ENCODE assay signal across 9 mouse cellular contexts in genomic region chr11:115920110-115920818, GRCm38 (mm10). TPM values are rescaled to one million over a fixed set of nuclear protein-coding genes. Genes with fewer than 3 reads are reported as not detected.
DNase-seq lines count a peak whose midpoint lies in the region; ATAC-seq and TF ChIP-seq lines count a peak whose summit lies in the region.
"Had no signal": no experiment of that assay in that cellular context is flagged by ENCODE, and none has a peak within 500 bp of the region (broad histone marks: within the 10 kb centered on the region; RNA-seq: fewer than 3 reads in every experiment).

No protein-coding gene starts in this region.

- H3K4me1 ChIP-seq in kidney, embryonic 15.5 days, result no peaks in the 10 kb centered on the region
- H3K4me1 ChIP-seq in G1E (ENCODE audit: insufficient read depth, low read depth, low read length), result peaks cover 12% of the 10 kb centered on the region
- no peaks in the 10 kb centered on the region for H3K4me1 ChIP-seq in bone marrow macrophage, adult 2 months (ENCODE audit: control insufficient read depth, insufficient read depth, low read length)
- H3K4me1 ChIP-seq in kidney, adult 2 months (ENCODE audit: control insufficient read depth, insufficient read depth, low read length), result no peaks in the 10 kb centered on the region
- no peaks in the 10 kb centered on the region for H3K4me1 ChIP-seq in lung, postnatal 0 days (ENCODE audit: insufficient read depth, low read depth, low read length)
- H3K4me1 ChIP-seq: heart, embryonic 15.5 days; neural tube, embryonic 12.5 days had no signal

- ATAC-seq in kidney, embryonic 15.5 days (replicated peaks; ENCODE audit: low FRiP score), result no peak
- no peak for ATAC-seq in G1E (ENCODE audit: extremely low read depth, insufficient number of reproducible peaks, low FRiP score, poor library complexity, severe bottlenecking)
- ATAC-seq in lung, postnatal 0 days, result no peak

- peak; percentile 78 for TF ChIP-seq CTCF in G1E (IDR thresholded peaks at IDR 0.05; ENCODE audit: low read depth, low read length)
- 0 out of 2 replicates have a peak, but pooled peaks have one; percentile 18 for TF ChIP-seq CTCF in bone marrow macrophage, adult 2 months (IDR thresholded peaks at IDR 0.05; ENCODE audit: low read depth, low read length)
- peak; percentile 70 for TF ChIP-seq CTCF in kidney, adult 2 months (conservative IDR thresholded peaks at IDR 0.05; ENCODE audit: insufficient read depth, insufficient read length, low read depth, low read length)
- peak; percentile 81 for TF ChIP-seq CTCF in lung, postnatal 0 days (IDR thresholded peaks at IDR 0.05)

- H3K9ac ChIP-seq in kidney, embryonic 15.5 days, result no peak overlapping the region
- H3K9ac ChIP-seq in lung, postnatal 0 days (replicated peaks; ENCODE audit: low read depth), result no peak overlapping the region
- H3K9ac ChIP-seq: heart, embryonic 15.5 days; neural tube, embryonic 12.5 days had no signal

- WGBS in kidney, embryonic 15.5 days, result 47% methylated on average over 6 of the region's 6 CpGs
- 33% methylated on average over 6 of the region's 6 CpGs for WGBS in kidney, adult 2 months
- 40% methylated on average over 6 of the region's 6 CpGs for WGBS in lung, postnatal 0 days

- H3K27me3 ChIP-seq in kidney, embryonic 15.5 days, result no peaks in the 10 kb centered on the region
- no peaks in the 10 kb centered on the region for H3K27me3 ChIP-seq in G1E (ENCODE audit: insufficient read depth, low read length)
- H3K27me3 ChIP-seq in kidney, adult 2 months (replicated peaks; ENCODE audit: control insufficient read depth, insufficient read depth, low read length), result no peaks in the 10 kb centered on the region
- no peaks in the 10 kb centered on the region for H3K27me3 ChIP-seq in lung, postnatal 0 days (replicated peaks; ENCODE audit: insufficient read depth, low read length)
- H3K27me3 ChIP-seq: heart, embryonic 15.5 days; neural tube, embryonic 12.5 days had no signal

- TF ChIP-seq POLR2A in bone marrow macrophage, adult 2 months (IDR thresholded peaks at IDR 0.05; ENCODE audit: borderline replicate concordance, low read depth, low read length), result no peak
- TF ChIP-seq POLR2A in kidney, adult 2 months (IDR thresholded peaks at IDR 0.05; ENCODE audit: low read depth, low read length), result no peak

- DNase-seq in kidney, adult 18-20 months, result peak; percentile 78
- DNase-seq in G1E (ENCODE audit: low spot score), result no peak
- DNase-seq in kidney, adult 2 months, result peak; percentile 73
- DNase-seq in lung, postnatal 0 days (ENCODE audit: low spot score), result peak; percentile 74
- DNase-seq in thymus, postnatal 36 days, result peak; percentile 50 to 57

- H3K9me3 ChIP-seq in kidney, embryonic 15.5 days (replicated peaks), result no peaks in the 10 kb centered on the region
- no peaks in the 10 kb centered on the region for H3K9me3 ChIP-seq in G1E (replicated peaks)
- H3K9me3 ChIP-seq in lung, postnatal 0 days (ENCODE audit: low read length), result no peaks in the 10 kb centered on the region
- H3K9me3 ChIP-seq: heart, embryonic 15.5 days; neural tube, embryonic 12.5 days had no signal

- H3K4me2 ChIP-seq in kidney, embryonic 15.5 days, result no peak overlapping the region
- no peak overlapping the region for H3K4me2 ChIP-seq in lung, postnatal 0 days (replicated peaks; ENCODE audit: low read depth, low read length)
- H3K4me2 ChIP-seq: heart, embryonic 15.5 days; neural tube, embryonic 12.5 days had no signal

- peaks cover 60% of the 10 kb centered on the region for H3K36me3 ChIP-seq in kidney, embryonic 15.5 days
- peaks cover 86% of the 10 kb centered on the region for H3K36me3 ChIP-seq in G1E (replicated peaks)
- H3K36me3 ChIP-seq in kidney, adult 2 months (ENCODE audit: control insufficient read depth, insufficient read depth, low read length), result no peaks in the 10 kb centered on the region
- 0 out of 2 replicates have a peak, but pooled peaks cover 2% of the 10 kb centered on the region for H3K36me3 ChIP-seq in lung, postnatal 0 days (ENCODE audit: insufficient read depth, low read length)

- H3K4me3 ChIP-seq in kidney, embryonic 15.5 days (replicated peaks), result no peak overlapping the region
- H3K4me3 ChIP-seq in G1E (ENCODE audit: low read depth, low read length), result no peak overlapping the region
- no peak overlapping the region for H3K4me3 ChIP-seq in bone marrow macrophage, adult 2 months (ENCODE audit: insufficient read depth, low read length)
- no peak overlapping the region for H3K4me3 ChIP-seq in kidney, adult 2 months (ENCODE audit: insufficient read depth, low read depth, low read length)
- H3K4me3 ChIP-seq in lung, postnatal 0 days (ENCODE audit: low read depth, low read length), result no peak overlapping the region
- H3K4me3 ChIP-seq: heart, embryonic 15.5 days; neural tube, embryonic 12.5 days had no signal

- H3K27ac ChIP-seq in kidney, embryonic 15.5 days, result no peak overlapping the region
- no peak overlapping the region for H3K27ac ChIP-seq in bone marrow macrophage, adult 2 months (ENCODE audit: insufficient read depth, low read depth, low read length)
- no peak overlapping the region for H3K27ac ChIP-seq in kidney, adult 2 months (ENCODE audit: insufficient read depth, low read depth, low read length)
- no peak overlapping the region for H3K27ac ChIP-seq in lung, postnatal 0 days (ENCODE audit: low read length)
- H3K27ac ChIP-seq: heart, embryonic 15.5 days; neural tube, embryonic 12.5 days had no signal

- TF ChIP-seq EP300 in lung, postnatal 0 days (IDR thresholded peaks at IDR 0.05), result no peak

RNA-seq across cellular contexts. Expression of gene Smim6, which starts 8.4 kb away (rescaled TPM):
- 9.1 and 9.9 TPM in 2 replicates for polyA plus RNA-seq in kidney, embryonic 15.5 days (2015; fragmentation: Nextera tagmentation; extraction: Ambion mirVana)
- 2.4 TPM in 1 of 2 replicates, not detected in the other for total RNA-seq in G1E (2014; fragmentation: Nextera tagmentation)
- 0.23 TPM in 1 of 2 replicates, not detected in the other for total RNA-seq in G1E (2017)
- not detected in 2 replicates for polyA plus RNA-seq in G1E (2012)
- not detected in 2 replicates for polyA plus RNA-seq in bone marrow macrophage, adult 2 months (2012; ENCODE audit: insufficient read depth, insufficient read length, missing spikeins)
- 5.0 and 5.7 TPM in 2 replicates for polyA plus RNA-seq in kidney, adult 2 months (2012; rRNA removed)
- 58.1 and 61.5 TPM in 2 replicates for polyA plus RNA-seq in lung, postnatal 0 days (2015; fragmentation: Nextera tagmentation; extraction: Ambion mirVana)

RNA-seq across cellular contexts. Expression of gene Sap30bp, which starts 12.8 kb away (rescaled TPM):
- 41.6 and 44.5 TPM in 2 replicates for polyA plus RNA-seq in kidney, embryonic 15.5 days (2015; fragmentation: Nextera tagmentation; extraction: Ambion mirVana)
- total RNA-seq in G1E (2014; fragmentation: Nextera tagmentation) (28.7 and 30.8 TPM in 2 replicates), G1E (2017) (110 and 131 TPM in 2 replicates)
- 23.4 and 27.8 TPM in 2 replicates for polyA plus RNA-seq in G1E (2012)
- 23.6 and 24.5 TPM in 2 replicates for polyA plus RNA-seq in bone marrow macrophage, adult 2 months (2012; ENCODE audit: insufficient read depth, insufficient read length, missing spikeins)
- polyA plus RNA-seq in kidney, adult 2 months (2012; rRNA removed), result 20.5 and 24.1 TPM in 2 replicates
- polyA plus RNA-seq in lung, postnatal 0 days (2015; fragmentation: Nextera tagmentation; extraction: Ambion mirVana), result 21.2 and 22.8 TPM in 2 replicates

RNA-seq across cellular contexts. Expression of gene Recql5, which starts 13.0 kb away (rescaled TPM):
- 21.3 and 24.3 TPM in 2 replicates for polyA plus RNA-seq in kidney, embryonic 15.5 days (2015; fragmentation: Nextera tagmentation; extraction: Ambion mirVana)
- total RNA-seq in G1E (2014; fragmentation: Nextera tagmentation) (17.4 and 24.9 TPM in 2 replicates), G1E (2017) (16.0 and 23.6 TPM in 2 replicates)
- 17.3 and 17.4 TPM in 2 replicates for polyA plus RNA-seq in G1E (2012)
- polyA plus RNA-seq in bone marrow macrophage, adult 2 months (2012; ENCODE audit: insufficient read depth, insufficient read length, missing spikeins), result 19.9 and 21.5 TPM in 2 replicates
- 16.9 and 18.8 TPM in 2 replicates for polyA plus RNA-seq in kidney, adult 2 months (2012; rRNA removed)
- 9.2 and 9.9 TPM in 2 replicates for polyA plus RNA-seq in lung, postnatal 0 days (2015; fragmentation: Nextera tagmentation; extraction: Ambion mirVana)

RNA-seq across cellular contexts. Expression of gene Smim5, which starts 20.5 kb away (rescaled TPM):
- polyA plus RNA-seq in kidney, embryonic 15.5 days (2015; fragmentation: Nextera tagmentation; extraction: Ambion mirVana), result 3.9 and 4.1 TPM in 2 replicates
- total RNA-seq in G1E (2014; fragmentation: Nextera tagmentation), result 8.0 and 14.7 TPM in 2 replicates
- total RNA-seq in G1E (2017), result 30.0 and 38.1 TPM in 2 replicates
- 10.0 and 11.7 TPM in 2 replicates for polyA plus RNA-seq in G1E (2012)
- not detected in 2 replicates for polyA plus RNA-seq in bone marrow macrophage, adult 2 months (2012; ENCODE audit: insufficient read depth, insufficient read length, missing spikeins)
- 26.1 and 26.7 TPM in 2 replicates for polyA plus RNA-seq in kidney, adult 2 months (2012; rRNA removed)
- 25.8 and 27.6 TPM in 2 replicates for polyA plus RNA-seq in lung, postnatal 0 days (2015; fragmentation: Nextera tagmentation; extraction: Ambion mirVana)

RNA-seq across cellular contexts. Expression of gene Itgb4, which starts 54.2 kb away (rescaled TPM):
- polyA plus RNA-seq in kidney, embryonic 15.5 days (2015; fragmentation: Nextera tagmentation; extraction: Ambion mirVana), result 2.1 and 2.7 TPM in 2 replicates
- not detected in 2 replicates for total RNA-seq in G1E (2014; fragmentation: Nextera tagmentation)
- 0.05 and 0.06 TPM in 2 replicates for total RNA-seq in G1E (2017)
- polyA plus RNA-seq in G1E (2012), result 0.13 and 0.17 TPM in 2 replicates
- 0.23 TPM in 1 of 2 replicates, not detected in the other for polyA plus RNA-seq in bone marrow macrophage, adult 2 months (2012; ENCODE audit: insufficient read depth, insufficient read length, missing spikeins)
- polyA plus RNA-seq in kidney, adult 2 months (2012; rRNA removed), result 5.1 and 5.3 TPM in 2 replicates
- 3.8 and 4.2 TPM in 2 replicates for polyA plus RNA-seq in lung, postnatal 0 days (2015; fragmentation: Nextera tagmentation; extraction: Ambion mirVana)

Comparison
In these comparisons a context has a peak if more than half of its experiments do, and no peak if none do; other contexts are left out.
1. CTCF ChIP-seq: peak in every context shown above with its lines; median percentile 81 in lung, postnatal 0 days; 78 in G1E; 70 in kidney, adult 2 months; 18 in bone marrow macrophage, adult 2 months.